Mouse (Mus musculus): ENCODE measurements around the gene Gsdma.
"Not testable (repeated sequence)": the region's sequence is repeated elsewhere in the genome, so short reads cannot be mapped to it uniquely, and the experiment has no call there.

DNA sequence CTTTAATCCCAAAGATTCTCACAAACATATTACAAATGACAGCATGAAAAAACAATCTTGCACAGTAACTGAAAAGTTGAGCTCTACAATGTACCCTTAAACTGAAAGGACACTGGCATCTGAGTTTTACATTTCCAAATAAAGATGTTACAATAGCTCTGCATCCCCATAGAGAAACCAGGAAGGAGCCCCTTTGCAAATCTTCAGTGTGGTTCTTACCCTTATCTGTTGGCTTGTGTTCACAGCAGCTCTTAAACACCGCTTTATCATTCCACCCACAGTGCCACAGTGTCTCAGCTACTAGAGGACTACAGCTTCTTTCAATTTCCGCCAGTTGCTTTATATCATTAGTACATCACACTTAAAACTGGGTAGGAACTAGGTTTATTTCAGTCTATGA, 39.8 kb upstream of the Gsdma start:
- not testable (repeated sequence) for TF ChIP-seq CHD2 (IDR thresholded peaks at IDR 0.05; ENCODE audit: low read length); HCFC1 (IDR thresholded peaks at IDR 0.05; ENCODE audit: low read depth, low read length); ZC3H11A (IDR thresholded peaks at IDR 0.05; ENCODE audit: low read depth, low read length); POLR2A (IDR thresholded peaks at IDR 0.05; ENCODE audit: control insufficient read depth in 1 of 2, insufficient read depth in 1 of 2, low read depth in 1 of 2, low read length in 2 of 2, poor library complexity in 1 of 2)

Measured in MEL (cell line).